Mouse (Mus musculus) thymus, postnatal 25 days (tissue): ENCODE data around the gene Ncor2.

Experiments used
- DNase-seq: peaks from one replicate; pipeline ENCODE4 v3.0.0; 2022

The Ncor2 gene

DNA sequence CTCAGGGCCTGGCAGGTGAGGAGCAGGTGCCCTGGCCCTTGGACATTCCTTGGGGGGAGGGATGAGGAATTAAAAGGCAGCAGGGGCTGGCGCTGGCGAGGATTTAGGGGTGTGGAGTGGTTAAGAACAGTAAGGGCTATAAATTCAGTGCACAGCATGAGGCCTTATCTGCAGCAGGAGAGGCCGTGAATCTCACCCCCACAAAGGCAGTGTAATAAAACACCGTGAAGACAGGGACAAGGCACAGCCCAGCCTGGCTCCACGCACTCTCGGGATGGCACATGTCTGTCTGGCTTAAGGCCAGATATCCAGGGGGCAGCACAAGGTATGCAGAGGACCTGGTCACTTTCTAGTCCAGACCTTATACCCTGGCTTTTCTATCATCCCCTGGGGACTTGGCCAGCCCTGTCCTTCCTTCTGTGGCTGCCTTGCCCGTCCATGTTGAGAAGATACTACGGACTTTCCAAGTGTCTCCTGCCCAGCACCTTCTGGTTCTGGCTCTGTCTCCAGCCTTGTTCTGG is 93.9 kb downstream of the Ncor2 start:
- no peak for DNase-seq

DNA sequence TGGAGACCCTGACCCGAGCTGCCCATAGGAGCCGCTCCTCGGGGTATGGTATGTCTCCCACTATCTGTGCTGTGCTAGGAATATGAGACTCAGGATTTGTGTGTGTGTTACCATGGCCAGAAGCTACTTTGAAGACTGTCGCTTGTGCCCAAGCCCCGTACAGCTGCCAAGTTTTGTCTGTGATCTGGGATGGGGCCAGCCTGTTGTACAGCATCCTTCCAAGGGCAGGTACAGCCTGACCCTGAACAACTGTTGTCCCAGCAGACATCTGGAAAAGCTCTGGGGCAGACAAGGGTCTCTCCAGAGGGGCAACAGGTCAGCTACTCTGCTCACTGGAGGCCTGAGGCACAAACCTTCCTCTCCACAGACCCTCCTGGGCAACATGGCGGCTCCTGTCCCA is 95.3 kb downstream of the Ncor2 start:
- DNase-seq = no peak

DNA sequence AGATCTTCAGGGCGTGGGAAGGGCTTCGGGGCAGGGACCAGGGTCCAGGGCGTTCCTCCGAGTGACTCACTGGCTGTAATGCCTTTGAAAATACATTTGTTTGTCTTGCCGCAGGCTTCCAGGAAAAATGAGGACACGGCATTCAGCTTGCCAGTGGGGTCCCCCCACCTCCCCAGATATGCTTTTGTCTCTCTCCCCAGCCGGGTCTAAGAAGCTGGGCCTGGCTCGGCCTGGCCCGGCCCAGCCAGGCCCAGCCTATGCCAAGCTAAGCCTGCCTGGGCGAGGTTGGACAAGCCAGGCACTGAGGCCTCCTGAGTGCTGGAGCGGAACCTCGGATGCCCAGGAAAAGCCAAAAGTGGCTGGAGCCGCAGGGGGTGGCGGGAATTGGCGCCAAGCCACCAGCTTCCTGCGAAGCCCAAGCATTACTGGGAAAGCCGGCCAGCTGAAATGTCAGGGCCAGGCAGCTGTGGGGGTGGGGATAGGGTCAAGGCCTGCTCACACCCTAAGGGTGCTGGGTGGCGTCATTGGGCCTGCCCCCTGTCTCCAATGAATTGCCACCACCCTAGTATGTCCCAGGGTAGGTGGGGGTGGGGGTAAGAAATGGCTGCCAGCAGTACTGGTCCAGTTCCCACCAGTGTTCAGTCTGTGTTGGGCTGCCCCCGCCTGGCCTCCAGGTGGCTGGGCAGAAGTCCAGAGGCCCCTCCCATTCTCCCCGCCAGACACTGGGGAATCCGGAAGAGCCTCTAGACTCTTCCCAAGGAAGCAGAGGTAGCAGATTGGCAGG is 97.5 kb downstream of the Ncor2 start:
- no peak for DNase-seq

DNA sequence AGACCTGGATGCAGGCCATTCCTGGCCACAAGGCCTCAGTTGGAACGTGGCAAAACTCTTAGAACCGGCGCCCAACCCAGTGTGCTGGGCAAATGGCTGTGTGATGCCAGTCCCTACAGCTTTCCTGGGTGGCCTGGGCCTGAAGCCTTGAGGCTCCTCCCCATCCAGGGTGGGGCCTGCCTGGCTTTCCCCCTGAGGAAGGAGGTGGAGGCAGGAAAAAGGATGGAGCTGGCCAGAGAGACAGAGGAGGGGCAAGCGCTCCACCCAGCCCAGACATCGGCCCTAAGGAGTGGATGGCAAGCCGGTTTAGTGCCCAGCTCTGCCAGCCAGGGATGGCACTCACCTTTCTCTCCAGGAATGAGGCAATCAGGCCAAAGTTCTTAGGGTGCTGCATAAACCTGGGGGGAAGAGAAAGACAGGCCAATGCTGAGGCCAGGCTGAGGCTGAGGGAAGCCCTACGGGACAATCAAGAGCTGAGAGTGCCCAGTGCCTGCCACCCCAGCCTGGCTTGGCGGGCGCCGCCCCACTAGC is 98.2 kb downstream of the Ncor2 start:
- no peak for DNase-seq

DNA sequence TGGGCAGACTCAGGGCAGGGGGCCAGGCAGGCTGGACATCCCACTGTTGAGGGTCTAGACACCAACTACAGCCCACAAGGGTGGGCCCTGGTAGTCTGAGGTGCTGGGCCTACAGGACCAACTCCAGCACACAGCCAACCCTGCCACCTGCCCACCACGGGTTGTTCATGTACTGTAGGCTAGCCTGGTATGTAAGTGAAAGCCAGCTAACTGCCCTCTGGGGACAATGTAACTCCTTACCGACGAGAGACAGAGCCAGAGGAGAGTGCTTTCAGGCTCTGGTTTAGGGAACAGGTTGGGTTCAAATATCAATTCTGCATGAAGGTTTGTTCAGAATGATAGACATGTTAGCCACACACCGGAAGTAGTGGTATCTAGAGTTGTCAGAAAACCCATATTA is 98.7 kb downstream of the Ncor2 start:
- DNase-seq = no peak

DNA sequence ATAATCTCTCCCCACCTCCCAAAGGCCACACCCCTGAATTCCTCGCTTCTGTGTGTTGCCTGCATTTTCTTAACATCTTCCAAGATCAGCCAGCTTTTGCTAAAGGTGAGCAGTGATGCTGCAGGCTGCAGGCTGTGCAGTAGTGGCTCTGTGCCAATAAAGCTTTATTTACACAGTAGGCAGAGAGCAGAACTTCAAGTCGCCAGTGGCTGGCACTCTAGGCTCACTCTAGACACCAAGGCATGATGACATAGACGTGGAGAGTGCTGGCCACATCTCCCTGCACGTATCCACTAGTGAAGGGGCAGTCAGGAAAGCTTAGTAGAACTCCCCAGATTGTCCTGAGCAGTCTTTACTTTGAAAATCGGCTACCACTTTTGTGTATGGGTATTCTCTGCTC is 100.8 kb downstream of the Ncor2 start:
- DNase-seq = no peak

DNA sequence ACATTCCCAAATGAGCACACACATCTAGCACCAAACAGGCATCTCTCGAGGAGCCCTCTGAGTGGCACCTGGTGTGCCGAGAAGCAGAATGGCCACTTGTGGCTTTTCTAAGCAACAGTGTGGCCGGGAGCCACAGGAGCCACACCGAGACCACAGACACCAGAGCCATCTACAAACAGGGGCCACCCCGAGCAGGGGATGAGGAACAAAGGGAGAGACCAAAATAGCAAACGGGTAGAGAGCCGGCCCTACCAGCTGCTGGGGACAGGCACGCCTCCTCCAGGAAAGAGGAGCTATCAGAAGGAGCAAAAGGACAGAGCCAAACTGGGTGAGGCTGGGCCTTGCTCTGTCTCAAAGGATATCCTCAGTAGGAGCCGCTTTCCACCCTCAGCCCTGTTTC is 102.8 kb downstream of the Ncor2 start:
- no peak for DNase-seq

DNA sequence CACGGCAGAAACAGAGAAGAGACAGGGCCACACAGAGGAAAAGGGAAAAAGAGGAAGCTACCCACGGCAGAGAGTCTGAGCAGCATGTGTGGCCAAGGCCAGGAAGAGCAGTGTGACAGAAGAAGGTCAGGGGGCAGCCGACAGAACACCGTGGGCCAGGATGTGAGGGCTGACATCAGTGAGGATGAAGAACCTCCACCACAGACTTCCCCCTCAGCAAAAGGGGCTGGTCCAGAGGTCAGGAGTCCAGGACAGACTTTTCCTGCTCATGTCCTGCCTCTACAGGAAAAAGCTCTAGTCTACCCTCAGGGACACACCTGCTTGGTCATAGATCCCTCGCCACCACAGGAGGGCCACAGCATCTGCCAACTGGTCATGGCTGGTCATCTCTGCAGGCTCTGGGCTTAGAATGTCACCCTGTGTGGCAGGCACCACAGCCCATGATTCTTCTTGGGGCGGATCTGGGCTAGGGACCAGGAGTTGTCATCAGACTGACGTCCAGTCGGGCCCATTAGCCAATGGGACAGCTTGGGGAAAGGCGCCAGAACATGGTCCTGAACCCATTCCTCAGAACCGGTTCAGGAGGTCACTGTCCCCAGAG is 104.3 kb downstream of the Ncor2 start:
- no peak for DNase-seq

DNA sequence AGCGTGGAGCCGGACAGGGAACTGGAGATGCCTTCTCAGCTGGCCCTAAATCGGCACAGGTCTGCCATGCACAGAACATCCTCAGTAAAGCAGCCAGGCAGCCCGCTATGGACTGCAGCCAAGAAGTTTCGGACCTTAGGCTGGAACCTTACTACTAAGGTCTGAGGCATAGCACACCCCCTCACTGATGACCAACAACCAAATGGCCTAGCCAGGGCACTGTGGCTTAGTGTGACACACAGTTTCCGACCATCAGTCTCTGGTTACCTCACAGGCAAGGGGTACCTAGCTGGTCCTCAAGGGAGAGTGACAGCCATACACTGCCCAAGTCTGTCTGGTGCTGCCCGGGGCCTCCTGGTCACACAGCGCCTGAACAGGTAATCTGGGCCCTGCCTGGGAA is 105.1 kb downstream of the Ncor2 start:
- no peak for DNase-seq

DNA sequence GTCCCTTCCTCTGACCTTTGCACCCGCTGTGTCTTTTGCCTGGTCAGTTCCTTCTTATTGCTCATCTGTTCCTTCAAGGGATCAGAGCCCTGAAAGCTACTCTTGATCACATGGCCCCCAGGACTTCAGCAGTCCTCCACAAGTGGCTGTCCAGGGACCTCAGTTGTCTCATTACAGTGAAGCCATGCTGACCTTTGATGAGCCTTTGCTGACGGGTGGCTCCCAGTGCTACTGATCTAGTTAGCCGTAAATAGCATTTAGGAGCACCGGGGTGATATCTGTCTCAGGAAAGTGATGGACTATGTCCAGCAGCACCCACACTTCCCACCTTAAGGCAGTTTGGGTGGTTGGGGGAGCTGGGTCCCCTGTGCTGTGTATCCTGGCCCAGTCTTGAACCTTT is 105.7 kb downstream of the Ncor2 start:
- DNase-seq = no peak

DNA sequence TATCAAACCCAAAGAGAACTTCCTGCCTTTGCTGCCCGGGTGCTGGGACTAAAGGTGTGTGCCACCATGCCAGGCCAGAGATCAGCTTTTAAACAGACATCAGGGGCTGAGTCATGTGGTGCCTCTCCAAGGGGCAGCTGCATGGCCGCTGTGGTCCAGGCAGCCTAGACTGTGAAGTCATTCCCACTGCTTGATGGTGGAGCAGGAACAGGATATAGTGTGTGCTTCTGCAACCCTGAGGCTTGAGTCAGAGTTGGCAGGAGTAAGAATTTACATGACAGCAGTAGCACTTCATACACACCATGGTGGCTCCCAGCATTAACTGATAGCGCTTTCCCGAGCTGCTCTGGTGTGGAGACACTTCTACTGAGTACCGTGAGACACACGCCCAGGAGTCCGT is 106.6 kb downstream of the Ncor2 start:
- DNase-seq = no peak

DNA sequence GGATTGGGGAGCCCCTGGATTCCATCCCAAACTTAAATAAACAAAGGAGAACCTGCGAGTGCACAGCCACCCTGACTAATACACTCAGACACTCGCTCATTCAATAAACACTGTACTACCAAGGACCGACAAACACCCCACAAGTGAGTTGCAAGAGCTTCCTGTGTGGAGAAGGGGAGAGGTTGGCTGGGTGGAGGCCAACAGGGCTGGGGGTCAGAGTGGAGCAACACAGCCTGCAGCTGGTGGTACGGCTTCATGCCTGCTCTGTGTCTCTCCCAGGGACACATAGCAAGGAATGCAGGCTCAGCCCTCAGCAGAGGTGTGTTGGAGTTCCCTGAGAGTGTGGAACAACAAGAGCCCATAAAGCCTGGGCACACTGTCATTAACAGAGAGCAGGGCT is 107.1 kb downstream of the Ncor2 start:
- DNase-seq = no peak

DNA sequence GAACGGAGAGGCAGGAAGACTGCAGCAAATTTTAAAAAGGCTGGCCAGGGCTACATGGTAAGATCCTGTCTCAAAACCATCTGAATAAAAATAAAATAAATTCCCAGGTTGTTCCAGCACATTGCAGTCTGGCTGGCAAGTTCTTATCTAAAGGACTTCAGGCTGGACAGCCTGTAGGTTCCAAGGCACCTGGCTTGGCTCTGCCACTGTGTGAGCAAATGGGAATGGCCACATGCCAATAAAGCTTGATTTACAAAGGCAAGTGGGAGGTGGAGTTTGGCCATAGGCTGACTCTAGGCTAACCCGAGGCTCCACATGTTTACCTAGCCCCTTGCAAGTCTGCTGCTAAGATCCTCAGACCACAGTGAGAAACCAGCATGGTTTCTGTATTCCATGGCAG is 108.6 kb downstream of the Ncor2 start:
- DNase-seq = no peak

DNA sequence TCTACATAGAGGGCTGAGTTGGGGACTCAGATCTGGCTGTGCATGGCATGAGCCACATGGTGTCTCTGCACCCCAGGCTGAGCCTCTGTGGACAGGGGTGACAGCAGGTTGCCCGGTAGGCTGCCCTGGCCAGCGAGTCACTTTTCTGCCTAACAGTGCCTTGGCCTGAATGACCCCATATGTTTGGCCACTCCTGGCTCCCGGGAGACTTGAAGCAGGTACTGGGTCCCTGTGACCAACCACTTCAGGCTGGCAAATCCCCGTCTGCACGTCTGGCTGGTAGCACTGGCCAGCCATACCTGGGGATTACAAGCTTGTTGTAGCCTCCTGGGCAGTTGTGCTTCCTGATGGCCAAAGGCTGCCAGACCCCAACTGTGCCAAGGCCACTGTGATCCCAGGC is 109.1 kb downstream of the Ncor2 start:
- DNase-seq = no peak

DNA sequence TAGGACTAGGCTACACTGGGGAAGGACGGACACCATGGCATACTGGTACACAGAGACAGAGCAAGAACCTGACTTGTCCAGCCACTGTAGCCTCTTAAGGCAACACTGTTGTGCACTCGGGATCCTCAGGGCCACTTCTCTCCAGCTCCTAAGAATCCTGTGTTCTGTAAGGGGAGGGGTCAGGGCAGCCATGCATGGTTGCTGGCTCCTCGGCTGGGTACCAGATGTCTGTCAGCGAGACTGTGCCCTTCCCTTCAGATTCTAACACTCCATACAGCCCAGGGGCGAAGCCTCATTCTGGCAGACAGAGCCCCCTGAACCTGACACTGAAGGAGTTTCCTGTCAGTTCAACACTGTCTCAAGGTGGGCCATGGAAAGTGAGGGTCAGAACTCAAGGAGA is 109.6 kb downstream of the Ncor2 start:
- DNase-seq = no peak

DNA sequence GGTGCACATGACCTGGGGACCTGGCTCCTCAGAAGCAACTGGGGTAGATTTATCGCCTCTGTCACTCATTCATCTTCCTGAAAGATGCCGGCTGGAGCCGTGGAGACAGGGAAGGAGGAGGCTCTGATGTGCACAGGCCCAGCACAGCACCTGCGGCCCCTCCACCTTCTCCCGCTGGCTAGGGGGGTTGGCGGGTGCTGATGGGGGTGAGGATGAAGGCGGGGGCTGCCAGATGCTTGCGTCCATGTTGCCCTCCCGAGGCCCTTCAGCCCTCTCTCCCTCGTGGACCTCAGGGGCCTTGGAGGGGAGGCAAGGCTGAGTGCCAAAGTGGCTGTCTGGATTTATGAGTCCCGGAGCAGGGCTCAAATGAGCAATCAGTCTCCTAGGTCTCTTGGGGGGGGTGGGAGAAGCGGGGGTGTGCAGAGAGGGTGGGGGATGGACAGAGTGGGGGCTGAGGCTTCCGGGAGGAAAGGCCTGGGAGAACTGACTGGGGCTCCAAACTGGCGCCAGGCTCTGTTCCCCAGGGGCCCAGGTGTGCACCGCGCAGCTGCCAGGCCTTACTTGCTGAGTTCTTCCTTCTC is 110.6 kb downstream of the Ncor2 start:
- DNase-seq = no peak

DNA sequence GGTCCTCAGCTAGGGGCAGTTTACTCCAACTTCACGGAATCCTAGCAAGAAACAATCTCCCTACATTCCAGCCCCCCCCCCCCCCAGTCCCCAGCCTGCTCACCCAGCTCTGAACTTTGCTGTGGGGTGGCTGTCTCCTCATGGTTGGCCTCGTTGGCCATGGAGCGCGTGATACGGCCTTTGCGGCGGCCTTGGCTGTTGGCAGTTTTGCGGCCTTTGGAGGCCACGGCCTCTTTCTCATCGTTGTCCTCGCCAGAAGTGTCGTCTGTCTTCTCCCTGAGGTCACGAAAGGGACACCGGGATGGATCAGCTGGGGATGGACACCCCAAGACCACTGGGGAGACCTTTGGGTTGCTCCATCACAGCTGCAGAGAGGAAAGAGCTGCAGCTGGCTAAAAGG is 111.3 kb downstream of the Ncor2 start:
- DNase-seq = no peak

DNA sequence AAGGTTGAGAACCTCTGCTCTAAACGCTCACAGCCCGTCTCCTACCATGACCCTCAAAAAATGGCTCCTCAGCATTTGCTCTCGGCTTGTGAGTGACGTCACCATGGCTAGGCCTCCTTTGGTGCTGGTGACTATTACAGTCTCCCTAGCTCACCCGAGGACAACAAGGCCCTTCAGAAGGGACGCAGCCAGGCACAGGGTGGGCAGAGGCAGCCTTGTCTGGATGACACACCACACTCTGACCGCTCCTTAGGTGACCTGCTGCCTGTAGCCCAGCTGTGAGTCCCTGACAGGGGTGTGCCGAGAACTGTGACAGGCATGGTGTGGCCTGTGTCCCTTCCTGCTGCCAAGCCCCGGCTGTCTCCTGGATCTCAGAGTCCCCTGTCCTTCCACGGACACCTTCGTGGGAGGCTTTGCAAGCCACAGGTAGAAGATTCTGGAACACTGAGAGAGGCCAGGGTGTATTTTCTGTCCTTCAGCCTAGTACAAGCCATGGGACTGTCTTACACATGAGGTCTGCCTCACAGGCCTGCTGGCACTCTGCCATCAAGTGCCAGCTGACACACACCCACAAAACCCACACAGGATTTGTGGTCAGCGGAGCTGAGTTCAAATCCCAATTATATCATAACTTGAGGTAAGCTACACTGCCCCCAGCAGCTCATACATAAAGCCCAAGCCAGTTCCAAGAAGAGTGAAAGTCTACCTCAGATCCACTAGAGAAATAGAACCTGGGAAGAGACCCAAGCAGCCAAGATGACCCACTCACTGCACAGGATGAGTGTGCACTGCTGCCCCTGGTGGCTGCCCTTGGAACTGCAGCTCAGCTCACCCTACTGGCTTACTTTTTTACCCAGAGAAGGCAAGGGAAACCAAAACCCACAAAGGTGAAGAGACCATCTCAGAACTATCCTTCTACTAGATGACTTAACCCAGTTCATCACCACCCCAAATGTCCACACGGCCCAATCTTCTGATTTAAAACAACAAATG is 112.2 kb downstream of the Ncor2 start:
- peak; percentile 82 for DNase-seq

DNA sequence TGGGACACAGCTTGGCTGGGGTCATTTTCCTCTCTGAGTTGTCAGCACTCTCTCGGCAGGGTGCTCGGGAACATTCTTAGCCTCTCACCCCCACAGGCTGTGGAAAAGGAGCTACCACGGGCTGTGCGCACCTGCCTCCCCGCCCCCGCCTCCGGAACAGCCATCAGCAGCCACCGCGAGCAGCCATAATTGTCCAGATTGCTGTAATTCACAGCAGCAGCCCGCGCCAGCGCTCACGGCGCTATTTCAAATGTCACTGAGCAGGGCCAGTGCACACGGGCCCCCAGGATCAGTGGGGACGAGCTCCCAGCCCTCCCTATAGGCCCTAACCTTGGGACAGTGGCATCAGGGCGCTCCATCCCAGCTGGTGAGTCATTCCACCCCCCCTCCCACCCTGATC is 116.0 kb downstream of the Ncor2 start:
- DNase-seq = no peak

DNA sequence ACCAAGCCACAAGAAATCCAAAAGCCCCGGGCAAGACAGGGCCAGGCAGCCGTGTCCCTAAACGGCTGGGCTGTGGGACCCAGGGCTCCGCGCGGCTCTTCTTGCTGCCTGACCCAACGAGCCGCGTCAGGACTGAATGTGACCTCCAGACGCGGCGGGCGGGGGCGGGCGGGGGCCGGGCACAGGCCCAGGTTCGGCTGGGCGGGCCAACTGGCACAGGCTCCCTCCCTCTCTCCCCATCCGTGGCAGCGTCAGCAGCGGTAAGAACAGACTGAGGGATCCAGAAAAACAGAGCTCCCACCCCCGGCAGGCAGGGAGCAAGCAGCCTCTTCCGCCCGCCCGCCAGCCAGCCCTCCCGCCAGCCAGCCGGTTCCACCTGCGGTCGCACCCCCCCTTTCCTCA is 120.8 kb downstream of the Ncor2 start:
- peak; percentile 42 for DNase-seq

DNA sequence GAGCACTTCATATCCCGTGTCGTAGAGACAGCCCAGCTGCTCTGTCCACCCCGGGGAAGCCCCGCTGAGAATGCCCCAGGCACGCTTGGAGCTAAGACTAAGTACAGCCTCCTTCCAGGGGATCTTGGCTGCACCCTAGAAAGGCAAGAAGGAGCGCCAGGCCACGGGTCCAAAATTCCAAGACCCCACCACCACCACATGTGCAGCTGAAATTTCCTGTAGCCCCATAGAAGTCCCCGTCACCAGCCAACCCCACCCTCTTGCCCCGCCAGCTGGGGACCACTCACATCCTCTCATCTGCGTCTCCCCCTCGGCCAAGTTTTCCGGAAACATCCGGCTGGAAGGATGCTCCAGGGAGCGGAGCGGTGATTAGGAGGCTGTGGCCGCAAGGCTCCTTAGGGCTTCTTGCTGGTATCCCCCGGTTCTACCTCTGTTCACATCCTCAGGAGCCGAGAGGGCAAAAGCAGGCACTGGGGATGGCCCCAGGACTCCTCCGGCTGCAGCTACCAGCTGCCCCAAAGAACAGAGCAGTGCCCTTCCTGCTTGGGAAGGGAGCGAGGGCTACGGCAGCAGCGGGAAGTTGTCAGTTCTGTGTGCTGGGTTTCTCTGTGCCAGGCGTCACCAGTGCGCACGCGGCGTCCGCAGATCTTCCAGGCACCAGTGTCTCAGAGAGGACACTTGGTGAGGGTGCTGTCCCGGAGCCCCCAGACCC is 121.3 kb downstream of the Ncor2 start:
- peak; percentile 35 for DNase-seq
